Mouse (Mus musculus) C2C12 (cell line): ENCODE results near the gene Cryz.
"Not testable (repeated sequence)": the region's sequence is repeated elsewhere in the genome, so short reads cannot be mapped to it uniquely, and the experiment has no call there.

Experiments
- CEBPB ChIP-seq: IDR thresholded peaks from one replicate; pipeline ENCODE4 v1.6.1; 2011; ENCODE audit warnings: low read depth, mild to moderate bottlenecking, control low read depth, moderate library complexity
- CTCF ChIP-seq: IDR thresholded peaks from one replicate; pipeline ENCODE4 v1.5.1; 2011; ENCODE audit not compliant: control insufficient read depth, insufficient read depth, insufficient read length

DNA sequence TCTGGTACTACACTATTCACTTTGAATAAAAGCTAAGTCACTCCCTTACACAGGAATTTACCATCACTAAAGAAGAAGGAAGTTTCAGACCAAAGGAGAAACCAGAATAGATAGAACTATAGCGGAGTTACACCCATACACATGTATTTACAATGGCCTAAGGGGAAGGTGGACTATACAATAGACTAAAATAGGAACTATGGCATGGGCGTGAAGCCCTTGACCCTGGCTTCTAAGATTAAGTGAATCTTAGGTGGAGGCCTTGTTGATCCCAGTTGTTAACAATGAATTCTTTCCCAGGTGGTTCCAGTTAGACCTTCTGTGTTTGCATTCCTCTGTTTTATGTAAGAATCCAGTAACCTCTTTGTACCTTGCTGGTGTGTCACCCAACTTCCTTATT is 34.8 kb downstream of the Cryz start:
- TF ChIP-seq CEBPB, CTCF: not testable (repeated sequence)
